Mouse (Mus musculus) kidney, embryonic 16.5 days (tissue): ENCODE measurements around the gene Sypl. TPM values are rescaled to one million over a fixed set of nuclear protein-coding genes. Genes with fewer than 3 reads are reported as not detected.

ENCODE experiments used
- ATAC-seq: fragments of 200-750 bp; cut with Nextera tagmentation; 2 replicates; pipeline ENCODE4 v1.8.0; 2017; ENCODE audit warnings: moderate TSS enrichment; ENCODE audit not compliant: low FRiP score, low TSS enrichment
- H3K27ac ChIP-seq: fragments of 300-500 bp; sonication (generic); 2 replicates; pipeline ENCODE4 v1.5.1; 2014; ENCODE audit warnings: low read length
- H3K27me3 ChIP-seq: fragments of 300-500 bp; sonication (generic); 2 replicates; pipeline ENCODE4 v1.6.1; 2014; ENCODE audit warnings: low read length, control low read depth, mixed read lengths; ENCODE audit not compliant: insufficient read depth
- H3K36me3 ChIP-seq: fragments of 300-500 bp; sonication (generic); 2 replicates; pipeline ENCODE4 v1.6.1; 2014; ENCODE audit warnings: low read length, control low read depth, mixed read lengths; ENCODE audit not compliant: insufficient read depth
- H3K4me1 ChIP-seq: fragments of 300-500 bp; sonication (generic); 2 replicates; pipeline ENCODE4 v1.6.1; 2014; ENCODE audit warnings: low read length, control low read depth, mixed read lengths; ENCODE audit not compliant: insufficient read depth
- H3K4me2 ChIP-seq: fragments of 300-500 bp; sonication (generic); replicated peaks from 2 replicates; pipeline ENCODE4 v1.6.1; 2014; ENCODE audit warnings: low read depth, low read length
- H3K4me3 ChIP-seq: fragments of 300-500 bp; sonication (generic); 2 replicates; pipeline ENCODE4 v1.5.1; 2014; ENCODE audit warnings: mild to moderate bottlenecking, low read length
- H3K9ac ChIP-seq: fragments of 300-500 bp; sonication (generic); replicated peaks from 2 replicates; pipeline ENCODE4 v1.6.1; 2014; ENCODE audit warnings: low read length
- H3K9me3 ChIP-seq: fragments of 300-500 bp; sonication (generic); 2 replicates; pipeline ENCODE4 v1.6.1; 2016; ENCODE audit warnings: low read length, control low read depth
- WGBS: fragments of 180-500 bp; shearing (Covaris S2); extraction: QIAGEN DNeasy Blood & Tissue Kit; methylation state at CpG from one replicate; pipeline ENCODE4 v1.1.7; 2014; 5-methylcytosine and 5-hydroxymethylcytosine counted together
- polyA plus RNA-seq: library from polyadenylated mRNA; unstranded; fragments of >200 nt; fragmentation: Nextera tagmentation; extraction: Ambion mirVana; gene quantifications from 2 replicates; pipeline ENCODE4 v1.2.1, GENCODE M21; 2015

The Sypl gene
- polyA plus RNA-seq, 1 experiment from 2014 or later, result 145 TPM

DNA sequence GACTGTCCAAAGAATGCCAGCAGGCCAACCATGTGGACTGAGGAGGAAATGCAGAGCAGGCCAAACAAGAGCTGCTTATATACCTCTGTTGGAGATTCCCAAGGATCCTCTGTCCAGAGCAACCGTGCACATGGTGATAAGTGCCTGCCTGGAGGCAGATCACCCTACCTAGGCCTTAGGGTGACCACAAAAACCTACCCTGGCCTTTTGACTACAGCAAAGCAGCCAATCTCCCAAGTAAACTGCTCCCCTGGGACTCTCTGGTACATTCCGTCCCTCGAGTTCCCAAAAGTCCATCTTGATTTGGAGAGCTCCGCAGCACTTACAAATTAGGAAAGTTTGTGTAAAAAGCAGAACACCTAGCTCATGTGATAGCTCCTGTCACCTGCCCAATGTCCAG lies 32.6 kb upstream of the Sypl start:
- no peak for ATAC-seq
- no peak overlapping the region for H3K4me3 ChIP-seq
- no peak overlapping the region for H3K27ac ChIP-seq
- H3K4me1 ChIP-seq, result no peaks in the 10 kb centered on the region; the same call in 1 of the 2 replicates
- H3K9me3 ChIP-seq, result no peaks in the 10 kb centered on the region
- 78% methylated on average over 4 of the region's 4 CpGs for WGBS
- no peak overlapping the region for H3K9ac ChIP-seq
- no peaks in the 10 kb centered on the region for H3K27me3 ChIP-seq
- no peaks in the 10 kb centered on the region for H3K36me3 ChIP-seq
- no peak overlapping the region for H3K4me2 ChIP-seq

DNA sequence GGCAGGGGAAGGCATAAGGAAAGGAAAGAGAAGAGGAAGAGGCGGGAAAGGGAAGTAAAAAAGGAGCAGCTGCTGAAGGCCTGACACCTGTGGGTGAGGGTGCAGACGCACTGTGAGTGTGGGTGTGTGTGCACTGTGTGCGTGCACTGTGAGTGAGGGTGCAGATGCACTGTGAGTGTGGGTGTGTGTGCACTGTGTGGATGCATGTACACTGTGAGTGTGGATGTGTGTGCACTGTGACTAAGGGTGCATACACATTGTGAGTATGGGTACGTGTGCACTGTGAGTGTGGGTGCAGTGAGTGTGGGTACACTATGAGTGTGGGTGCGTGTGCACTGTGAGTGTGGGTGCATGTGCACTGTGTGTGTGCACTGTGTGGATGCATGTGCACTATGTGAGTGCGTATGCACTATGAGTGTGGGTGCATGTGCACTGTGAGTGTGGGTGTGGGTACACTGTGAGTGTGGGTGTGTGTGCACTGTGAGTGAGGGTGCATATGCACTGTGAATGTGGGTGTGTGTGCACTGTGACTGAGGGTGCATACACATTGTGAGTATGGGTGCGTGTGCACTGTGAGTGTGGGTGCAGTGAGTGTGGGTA lies 32.1 kb upstream of the Sypl start:
- Histone ChIP-seq H3K27me3 (no peaks in the 10 kb centered on the region), H3K4me1 (peaks cover 3% of the 10 kb centered on the region; the same call in 1 of the 2 replicates), H3K4me3 (no peak overlapping the region), H3K27ac (no peak overlapping the region), H3K36me3 (no peaks in the 10 kb centered on the region), H3K4me2 (no peak overlapping the region), H3K9me3 (no peaks in the 10 kb centered on the region), H3K9ac (no peak overlapping the region)
- ATAC-seq, result peak; percentile 50
- WGBS, result 93% methylated on average over 7 of the region's 7 CpGs

DNA sequence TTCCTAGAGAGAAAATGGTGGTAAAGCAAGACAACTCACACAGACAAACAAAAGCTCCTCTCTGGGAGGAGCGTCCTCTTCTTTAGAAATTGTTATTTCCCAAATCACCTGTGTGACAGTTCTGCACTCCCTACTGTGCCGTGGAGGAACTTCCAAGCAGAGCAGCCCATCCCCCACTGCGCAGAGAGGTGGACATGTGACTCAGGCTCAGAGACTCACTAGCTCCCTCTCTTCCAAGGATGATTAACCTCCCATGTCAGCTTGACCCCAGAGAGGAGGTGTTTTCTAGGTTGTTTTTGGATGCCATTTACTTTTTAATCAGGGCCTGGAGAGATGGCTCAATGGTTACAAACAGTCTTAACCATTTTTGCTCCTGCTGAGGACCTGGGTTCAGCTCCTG lies 29.4 kb upstream of the Sypl start:
- Histone ChIP-seq H3K4me2 (no peak overlapping the region), H3K9me3 (no peaks in the 10 kb centered on the region), H3K36me3 (no peaks in the 10 kb centered on the region), H3K27me3 (no peaks in the 10 kb centered on the region), H3K4me1 (peaks cover 3% of the 10 kb centered on the region; the same call in 1 of the 2 replicates), H3K27ac (no peak overlapping the region), H3K9ac (no peak overlapping the region), H3K4me3 (no peak overlapping the region)
- ATAC-seq, result no peak; the same call in 1 of the 2 replicates
- WGBS, result 39% methylated on average over 3 of the region's 3 CpGs

DNA sequence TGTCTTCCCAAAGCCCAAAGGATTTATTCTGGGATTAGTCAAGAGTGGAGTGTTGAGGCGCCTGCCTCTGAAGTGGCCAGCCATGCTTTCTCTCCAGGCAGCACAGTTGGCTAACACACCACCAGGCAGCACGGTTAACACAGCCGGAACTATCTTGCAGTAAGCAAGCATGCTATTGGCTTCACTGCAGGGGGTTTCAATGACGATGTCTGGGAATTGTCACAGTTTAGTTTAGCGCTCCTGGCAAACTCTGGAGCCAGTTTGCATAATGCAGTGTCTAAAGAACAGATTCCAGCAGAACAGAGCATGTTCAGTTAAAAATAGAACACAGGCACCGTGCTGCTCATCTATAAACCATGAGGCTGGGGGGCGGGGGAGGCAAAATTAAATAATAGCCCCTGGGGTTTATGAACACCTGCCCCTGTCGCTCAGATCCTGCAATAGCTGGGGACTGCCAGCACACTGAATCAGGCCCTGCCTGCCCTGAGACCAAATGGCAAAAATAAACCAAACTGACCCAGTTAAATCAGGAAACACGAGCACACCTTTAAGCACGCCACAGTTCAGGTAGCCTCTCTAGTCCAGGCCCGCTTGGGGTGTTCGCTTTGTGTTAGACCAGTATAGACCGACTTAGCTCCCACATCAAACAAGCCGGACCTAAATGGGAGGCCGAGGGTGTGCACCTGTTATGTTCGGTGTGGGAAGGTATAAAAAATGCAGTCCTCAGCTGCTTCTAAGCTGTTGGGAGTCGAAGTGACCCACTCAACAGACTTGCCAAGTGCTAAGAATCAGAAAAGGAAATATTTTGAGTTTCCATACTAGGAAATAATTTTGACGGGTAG lies 27.1 kb upstream of the Sypl start:
- Histone ChIP-seq H3K9me3 (no peaks in the 10 kb centered on the region), H3K36me3 (no peaks in the 10 kb centered on the region), H3K4me2 (no peak overlapping the region), H3K4me1 (peaks cover 3% of the 10 kb centered on the region; the same call in 1 of the 2 replicates), H3K4me3 (no peak overlapping the region), H3K27ac (no peak overlapping the region), H3K9ac (no peak overlapping the region), H3K27me3 (no peaks in the 10 kb centered on the region)
- WGBS, result 71% methylated on average over 18 of the region's 18 CpGs
- ATAC-seq, result no peak

GRCm38 (mm10) chr12:32927231-32927835 lies 26.4 kb upstream of the Sypl start:
- H3K4me2 ChIP-seq, result no peak overlapping the region
- no peaks in the 10 kb centered on the region for H3K36me3 ChIP-seq
- H3K4me3 ChIP-seq, result no peak overlapping the region
- H3K4me1 ChIP-seq, result peaks cover 3% of the 10 kb centered on the region; the same call in 1 of the 2 replicates
- H3K27ac ChIP-seq, result no peak overlapping the region
- H3K9me3 ChIP-seq, result no peaks in the 10 kb centered on the region
- H3K27me3 ChIP-seq, result no peaks in the 10 kb centered on the region
- ATAC-seq, result no peak
- H3K9ac ChIP-seq, result no peak overlapping the region
- WGBS, result 86% methylated on average over 10 of the region's 10 CpGs

DNA sequence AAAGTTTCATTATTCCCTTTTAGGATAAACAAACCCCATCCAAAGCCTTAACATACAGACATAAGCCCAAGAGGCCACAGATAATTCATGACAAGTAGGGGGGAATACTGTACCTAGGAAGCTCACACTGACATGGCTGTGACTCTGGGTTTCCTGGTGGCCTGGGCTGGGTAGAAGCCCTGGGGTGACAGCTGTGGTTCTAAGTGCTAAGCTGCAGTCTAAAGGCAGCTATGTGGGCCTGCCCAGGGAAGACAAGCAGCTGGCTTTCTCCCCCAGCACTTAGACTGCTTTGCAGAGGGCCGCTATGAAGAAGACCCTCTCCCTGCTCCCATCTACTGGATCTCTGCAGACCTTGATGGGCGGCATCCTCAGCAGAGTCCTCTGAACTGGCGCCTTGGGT lies 25.5 kb upstream of the Sypl start:
- WGBS, result 70% methylated on average over 3 of the region's 3 CpGs
- ATAC-seq, result no peak

GRCm38 (mm10) chr12:32929831-32930513 lies 23.7 kb upstream of the Sypl start:
- no peaks in the 10 kb centered on the region for H3K27me3 ChIP-seq
- peaks cover 3% of the 10 kb centered on the region; the same call in 1 of the 2 replicates for H3K4me1 ChIP-seq
- no peaks in the 10 kb centered on the region for H3K9me3 ChIP-seq
- peak; percentile 52 for ATAC-seq
- no peaks in the 10 kb centered on the region for H3K36me3 ChIP-seq
- H3K4me2 ChIP-seq, result no peak overlapping the region
- no peak overlapping the region for H3K27ac ChIP-seq
- H3K4me3 ChIP-seq, result no peak overlapping the region
- 75% methylated on average over 11 of the region's 11 CpGs for WGBS
- H3K9ac ChIP-seq, result no peak overlapping the region

More for the DNA sequence above, 25.5 kb upstream of the Sypl start:
- no peak overlapping the region for H3K27ac ChIP-seq
- H3K27me3 ChIP-seq, result no peaks in the 10 kb centered on the region
- H3K4me3 ChIP-seq, result no peak overlapping the region
- H3K4me1 ChIP-seq, result peaks cover 3% of the 10 kb centered on the region; the same call in 1 of the 2 replicates
- H3K4me2 ChIP-seq, result no peak overlapping the region
- no peaks in the 10 kb centered on the region for H3K36me3 ChIP-seq
- H3K9ac ChIP-seq, result no peak overlapping the region
- no peaks in the 10 kb centered on the region for H3K9me3 ChIP-seq

GRCm38 (mm10) chr12:32930566-32930965 lies 23.1 kb upstream of the Sypl start:
- H3K9ac ChIP-seq, result no peak overlapping the region
- ATAC-seq, result no peak
- H3K27me3 ChIP-seq, result no peaks in the 10 kb centered on the region
- no peaks in the 10 kb centered on the region for H3K36me3 ChIP-seq
- H3K27ac ChIP-seq, result no peak overlapping the region
- no peak overlapping the region for H3K4me2 ChIP-seq
- peaks cover 3% of the 10 kb centered on the region; the same call in 1 of the 2 replicates for H3K4me1 ChIP-seq
- 68% methylated on average over 7 of the region's 7 CpGs for WGBS
- no peaks in the 10 kb centered on the region for H3K9me3 ChIP-seq
- no peak overlapping the region for H3K4me3 ChIP-seq

DNA sequence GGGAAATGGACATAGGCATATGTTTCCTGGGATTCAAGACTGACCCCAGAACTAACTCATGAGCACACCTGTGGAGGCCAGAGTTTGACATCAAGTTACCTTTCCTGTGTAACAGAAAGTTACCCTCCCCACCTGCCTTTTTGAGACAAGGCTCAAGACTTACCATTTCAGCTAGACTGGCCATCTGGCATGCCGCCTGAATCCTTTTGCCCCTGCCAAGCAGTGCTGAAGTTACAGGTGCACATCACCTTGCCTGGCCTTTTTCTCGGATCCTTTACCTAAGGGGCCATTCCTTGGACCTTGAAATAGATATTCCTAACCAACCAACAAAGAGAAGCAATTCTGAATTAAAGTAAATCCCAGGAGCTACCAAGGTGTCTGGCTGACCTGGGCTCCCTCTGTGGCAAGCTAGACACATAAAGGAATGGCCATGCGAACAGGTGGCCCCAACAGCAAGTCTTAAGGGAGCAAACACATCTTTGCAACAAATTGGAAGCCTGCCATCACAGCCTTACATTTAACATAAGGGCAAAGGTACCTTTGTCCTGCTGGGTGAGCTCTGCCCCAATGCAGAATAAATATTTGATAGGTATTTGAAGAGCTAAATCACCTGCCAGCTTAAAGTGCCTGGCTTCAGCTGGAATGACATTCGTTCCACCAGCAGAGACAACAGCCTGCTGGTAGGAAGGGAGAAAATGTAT lies 17.3 kb upstream of the Sypl start:
- Histone ChIP-seq H3K27ac (no peak overlapping the region), H3K4me2 (no peak overlapping the region), H3K27me3 (0 out of 2 replicates have a peak, but pooled peaks cover 3% of the 10 kb centered on the region), H3K36me3 (no peaks in the 10 kb centered on the region), H3K9ac (no peak overlapping the region), H3K9me3 (no peaks in the 10 kb centered on the region), H3K4me3 (no peak overlapping the region), H3K4me1 (no peaks in the 10 kb centered on the region)
- no peak for ATAC-seq
- 78% methylated on average over 4 of the region's 4 CpGs for WGBS
